Mouse (Mus musculus): ENCODE measurements around the gene Atp6v1f. TPM values are rescaled to one million over a fixed set of nuclear protein-coding genes. Genes with fewer than 3 reads are reported as not detected.
A peak's percentile ranks its signal among the peaks of the same experiment; 100 is the strongest.

Atp6v1f gene
- polyA plus RNA-seq, 1 experiment from 2014 or later, result 294 TPM

- H3K9me3 ChIP-seq, result no peaks in the 10 kb centered on the region
- H3K36me3 ChIP-seq, result no peaks in the 10 kb centered on the region
- no peak for ATAC-seq
- H3K4me1 ChIP-seq (replicated peaks), result peaks cover 19% of the 10 kb centered on the region
- H3K9ac ChIP-seq, result no peak overlapping the region
- no peak overlapping the region for H3K4me2 ChIP-seq (replicated peaks)
- WGBS, result 86% methylated on average over 5 of the region's 5 CpGs
- H3K27me3 ChIP-seq (replicated peaks), result no peaks in the 10 kb centered on the region
- no peak overlapping the region for H3K27ac ChIP-seq
- no peak overlapping the region for H3K4me3 ChIP-seq (replicated peaks)
Observed at GRCm38 (mm10) chr6:29505493-29505892, 38.0 kb downstream of the Atp6v1f start.

- 28% methylated on average over 8 of the region's 8 CpGs for WGBS
- no peak for ATAC-seq
- peaks cover 19% of the 10 kb centered on the region for H3K4me1 ChIP-seq (replicated peaks)
- H3K27ac ChIP-seq, result no peak overlapping the region
- no peaks in the 10 kb centered on the region for H3K27me3 ChIP-seq (replicated peaks)
- peak overlapping the region; percentile 83 for H3K4me2 ChIP-seq (replicated peaks)
- peak overlapping the region; percentile 54 for H3K4me3 ChIP-seq (replicated peaks)
- no peaks in the 10 kb centered on the region for H3K9me3 ChIP-seq
- peak overlapping the region; percentile 57; the same call in 1 of the 2 replicates for H3K9ac ChIP-seq
- H3K36me3 ChIP-seq, result no peaks in the 10 kb centered on the region
Observed at GRCm38 (mm10) chr6:29506834-29507233, 39.3 kb downstream of the Atp6v1f start.

GRCm38 (mm10) chr6:29507447-29508309 lies 40.2 kb downstream of the Atp6v1f start, which contains the start of gene Kcp:
TSS of gene Kcp (minus strand) at chr6:29507952.
- no peaks in the 10 kb centered on the region for H3K36me3 ChIP-seq
- peaks cover 20% of the 10 kb centered on the region for H3K4me1 ChIP-seq (replicated peaks)
- H3K9me3 ChIP-seq, result no peaks in the 10 kb centered on the region
- WGBS, result 1% methylated on average over 47 of the region's 47 CpGs
- peak; percentile 68 for ATAC-seq
- peak within 1 kb of the TSS; percentile 83 for H3K4me2 ChIP-seq (replicated peaks)
- H3K9ac ChIP-seq, result peak within 1 kb of the TSS; percentile 57
- no peaks in the 10 kb centered on the region for H3K27me3 ChIP-seq (replicated peaks)
- H3K27ac ChIP-seq, result peak within 1 kb of the TSS; percentile 52; the same call in 1 of the 2 replicates
- peak within 1 kb of the TSS; percentile 54 for H3K4me3 ChIP-seq (replicated peaks)

- H3K36me3 ChIP-seq, result no peaks in the 10 kb centered on the region
- no peaks in the 10 kb centered on the region for H3K9me3 ChIP-seq
- no peak overlapping the region for H3K9ac ChIP-seq
- peaks cover 29% of the 10 kb centered on the region for H3K4me1 ChIP-seq (replicated peaks)
- H3K27ac ChIP-seq, result peak overlapping the region; percentile 52; the same call in 1 of the 2 replicates
- no peak overlapping the region for H3K4me3 ChIP-seq (replicated peaks)
- ATAC-seq, result peak; percentile 57
- H3K4me2 ChIP-seq (replicated peaks), result no peak overlapping the region; the same call in 1 of the 2 replicates
- 26% methylated on average over 2 of the region's 2 CpGs for WGBS
- no peaks in the 10 kb centered on the region for H3K27me3 ChIP-seq (replicated peaks)
Observed at GRCm38 (mm10) chr6:29509086-29509485, 41.6 kb downstream of the Atp6v1f start.

GRCm38 (mm10) chr6:29513284-29513683 lies 45.8 kb downstream of the Atp6v1f start:
- peak overlapping the region; percentile 59; the same call in 1 of the 2 replicates for H3K27ac ChIP-seq
- 0 out of 2 replicates have a peak overlapping the region, but pooled peaks have one; percentile 4 for H3K4me3 ChIP-seq (replicated peaks)
- no peaks in the 10 kb centered on the region for H3K36me3 ChIP-seq
- H3K9me3 ChIP-seq, result no peaks in the 10 kb centered on the region
- WGBS, result under 1% methylated on average over 11 of the region's 11 CpGs
- peaks cover 20% of the 10 kb centered on the region for H3K4me1 ChIP-seq (replicated peaks)
- 0 out of 2 replicates have a peak overlapping the region, but pooled peaks have one; percentile 17 for H3K9ac ChIP-seq
- ATAC-seq, result peak; percentile 85
- H3K27me3 ChIP-seq (replicated peaks), result no peaks in the 10 kb centered on the region
- peak overlapping the region; percentile 52 for H3K4me2 ChIP-seq (replicated peaks)

GRCm38 (mm10) chr6:29517139-29517538 lies 49.6 kb downstream of the Atp6v1f start:
- no peaks in the 10 kb centered on the region for H3K27me3 ChIP-seq (replicated peaks)
- 0 out of 2 replicates have a peak, but pooled peaks have one; percentile 18 for ATAC-seq
- H3K9ac ChIP-seq, result no peak overlapping the region
- no peak overlapping the region for H3K4me2 ChIP-seq (replicated peaks)
- H3K9me3 ChIP-seq, result no peaks in the 10 kb centered on the region
- peaks cover 9% of the 10 kb centered on the region for H3K4me1 ChIP-seq (replicated peaks)
- WGBS, result 3% methylated on average over 5 of the region's 5 CpGs
- H3K4me3 ChIP-seq (replicated peaks), result no peak overlapping the region
- H3K36me3 ChIP-seq, result no peaks in the 10 kb centered on the region
- no peak overlapping the region for H3K27ac ChIP-seq

Other genes with a start within 250 kb of the Atp6v1f start
- gene Hilpda, start 195.2 kb upstream of the Atp6v1f start, polyA plus RNA-seq (2015; fragmentation: Nextera tagmentation; extraction: Ambion mirVana), result 32.4 and 34.6 TPM in 2 replicates
- gene Fam71f2, start 188.1 kb upstream of the Atp6v1f start, polyA plus RNA-seq (2015; fragmentation: Nextera tagmentation; extraction: Ambion mirVana), result 0.24 and 0.39 TPM in 2 replicates
- gene Fam71f1, start 148.6 kb upstream of the Atp6v1f start, polyA plus RNA-seq (2015; fragmentation: Nextera tagmentation; extraction: Ambion mirVana), result not detected in 2 replicates
- gene Calu, start 119.6 kb upstream of the Atp6v1f start, polyA plus RNA-seq (2015; fragmentation: Nextera tagmentation; extraction: Ambion mirVana), result 289 and 306 TPM in 2 replicates
- 0.29 and 0.53 TPM in 2 replicates for gene Opn1sw, start 79.2 kb upstream of the Atp6v1f start, polyA plus RNA-seq (2015; fragmentation: Nextera tagmentation; extraction: Ambion mirVana)
- gene Ccdc136, start 71.4 kb upstream of the Atp6v1f start, polyA plus RNA-seq (2015; fragmentation: Nextera tagmentation; extraction: Ambion mirVana), result 7.4 and 7.7 TPM in 2 replicates
- gene Flnc, start 34.5 kb upstream of the Atp6v1f start, polyA plus RNA-seq (2015; fragmentation: Nextera tagmentation; extraction: Ambion mirVana), result 9.7 and 10.1 TPM in 2 replicates
- gene Atp6v1fnb, start 3.7 kb downstream of the Atp6v1f start, polyA plus RNA-seq (2015; fragmentation: Nextera tagmentation; extraction: Ambion mirVana), result 0.24 TPM in 1 of 2 replicates, not detected in the other
- gene Kcp, start 40.2 kb downstream of the Atp6v1f start, polyA plus RNA-seq (2015; fragmentation: Nextera tagmentation; extraction: Ambion mirVana), result 13.7 and 15.5 TPM in 2 replicates
- 6.7 and 7.1 TPM in 2 replicates for gene Irf5, start 58.9 kb downstream of the Atp6v1f start, polyA plus RNA-seq (2015; fragmentation: Nextera tagmentation; extraction: Ambion mirVana)
- gene Tnpo3, start 142.2 kb downstream of the Atp6v1f start, polyA plus RNA-seq (2015; fragmentation: Nextera tagmentation; extraction: Ambion mirVana), result 72.6 and 78.8 TPM in 2 replicates
- gene Tspan33, start 226.5 kb downstream of the Atp6v1f start, polyA plus RNA-seq (2015; fragmentation: Nextera tagmentation; extraction: Ambion mirVana), result 5.2 and 6.8 TPM in 2 replicates

All from intestine, embryonic 15.5 days (tissue).